Mouse (Mus musculus): Measurements from ENCODE around the gene Pou2f3. TPM values are rescaled to one million over a fixed set of nuclear protein-coding genes. Genes with fewer than 3 reads are reported as not detected.

Pou2f3 gene
- polyA plus RNA-seq, 1 experiment, result 0.46 TPM

GRCm38 (mm10) chr9:43239712-43240593, 29.8 kb upstream of the Pou2f3 start, which contains the start of gene Oaf:
Gene Oaf, minus strand, starts transcription at chr9:43239911.
- Histone ChIP-seq H3K4me1 (ENCODE audit: control insufficient read depth, insufficient read depth, low read length) (no peaks in the 10 kb centered on the region), H3K4me3 (replicated peaks; ENCODE audit: extremely low read depth, low read depth, low read length) (peak within 1 kb of the TSS; percentile 70)
- TF ChIP-seq POLR2A (IDR thresholded peaks at IDR 0.05; ENCODE audit: borderline replicate concordance, extremely low read depth, low read depth, low read length) (no peak), CTCF (IDR thresholded peaks at IDR 0.05; ENCODE audit: insufficient read depth, low read length) (no peak)
- peak; percentile 60 for DNase-seq
- 7% methylated on average over 44 of the region's 44 CpGs for WGBS

DNA sequence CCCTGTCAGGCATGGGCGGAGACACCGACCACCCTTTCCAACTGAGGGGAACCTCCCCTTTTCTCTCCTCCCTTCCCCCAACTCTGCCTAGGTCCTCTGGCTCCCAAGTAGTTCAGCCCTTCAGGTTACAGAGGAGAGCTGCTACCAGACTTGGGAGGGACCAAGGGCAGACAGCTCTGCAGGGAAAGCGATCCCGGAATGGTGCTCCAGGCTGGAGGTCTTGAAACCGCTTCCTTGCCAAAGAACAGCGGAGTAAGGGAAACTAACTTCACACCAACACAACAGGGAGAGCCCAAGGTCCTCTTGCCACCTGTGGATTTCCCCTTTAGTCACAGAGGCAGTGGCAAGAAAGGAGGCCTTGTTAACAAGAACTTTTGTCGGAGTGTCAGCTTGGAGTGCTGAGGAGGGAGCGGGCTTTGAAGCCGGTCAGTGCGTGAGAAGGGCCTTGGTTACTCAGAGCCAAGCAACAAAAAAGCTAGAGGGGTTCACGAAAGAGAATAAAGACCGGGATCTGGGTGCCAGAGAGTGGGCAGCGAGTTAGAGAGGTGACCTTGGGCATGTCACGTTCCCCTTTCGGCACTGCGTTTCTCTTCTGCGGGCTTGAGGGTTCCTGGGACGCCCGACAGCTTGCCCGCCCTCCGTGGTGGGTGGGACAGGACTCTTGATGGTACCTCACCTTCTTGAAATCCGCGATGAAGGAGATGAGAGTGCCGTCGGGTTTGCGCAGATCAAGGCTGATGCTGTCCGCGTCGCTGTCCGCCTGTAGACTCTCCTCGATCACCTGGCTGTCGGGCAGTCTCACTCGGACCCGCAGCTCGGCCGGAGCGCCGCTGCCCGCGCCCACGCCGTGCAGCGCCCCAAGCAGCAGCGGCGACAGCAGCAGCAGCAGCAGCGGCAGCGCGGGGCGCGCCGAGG, 28.7 kb upstream of the Pou2f3 start:
- Histone ChIP-seq H3K4me1 (ENCODE audit: control insufficient read depth, insufficient read depth, low read length) (no peaks in the 10 kb centered on the region), H3K4me3 (replicated peaks; ENCODE audit: extremely low read depth, low read depth, low read length) (peak overlapping the region; percentile 70)
- TF ChIP-seq CTCF (IDR thresholded peaks at IDR 0.05; ENCODE audit: insufficient read depth, low read length) (no peak), POLR2A (IDR thresholded peaks at IDR 0.05; ENCODE audit: borderline replicate concordance, extremely low read depth, low read depth, low read length) (no peak)
- 5% methylated on average over 50 of the region's 51 CpGs for WGBS
- peak; percentile 17 for DNase-seq

DNA sequence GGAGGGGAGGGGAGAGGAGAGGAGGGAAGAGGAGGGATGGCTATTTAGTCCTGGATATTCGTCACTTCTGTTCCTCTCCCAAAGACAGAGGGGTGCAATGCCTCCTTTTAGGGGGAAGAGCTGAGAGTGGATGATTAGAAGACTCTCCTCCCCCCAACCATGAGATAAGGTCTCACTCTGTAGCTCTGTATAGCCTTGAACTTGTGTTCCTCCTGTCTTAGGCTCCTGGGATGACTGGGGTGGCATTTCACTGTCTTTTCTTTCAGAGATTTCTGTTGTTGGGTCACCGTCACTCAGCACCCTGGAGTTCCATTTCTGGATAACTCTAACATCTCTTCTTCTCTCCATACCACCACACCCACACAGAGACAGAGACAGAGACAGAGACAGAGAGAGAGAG, 28.0 kb upstream of the Pou2f3 start:
- H3K4me3 ChIP-seq (replicated peaks; ENCODE audit: extremely low read depth, low read depth, low read length), result no peak overlapping the region
- TF ChIP-seq POLR2A (IDR thresholded peaks at IDR 0.05; ENCODE audit: borderline replicate concordance, extremely low read depth, low read depth, low read length), result no peak
- TF ChIP-seq CTCF (IDR thresholded peaks at IDR 0.05; ENCODE audit: insufficient read depth, low read length), result no peak
- no peak for DNase-seq
- 77% methylated on average over 2 of the region's 2 CpGs for WGBS
- H3K4me1 ChIP-seq (ENCODE audit: control insufficient read depth, insufficient read depth, low read length), result no peaks in the 10 kb centered on the region

- no peak for TF ChIP-seq CTCF (IDR thresholded peaks at IDR 0.05; ENCODE audit: insufficient read depth, low read length)
- no peak for TF ChIP-seq POLR2A (IDR thresholded peaks at IDR 0.05; ENCODE audit: borderline replicate concordance, extremely low read depth, low read depth, low read length)
- WGBS, result 63% methylated on average over 7 of the region's 7 CpGs
- Histone ChIP-seq H3K4me3 (replicated peaks; ENCODE audit: extremely low read depth, low read depth, low read length) (no peak overlapping the region), H3K4me1 (ENCODE audit: control insufficient read depth, insufficient read depth, low read length) (no peaks in the 10 kb centered on the region)
- DNase-seq, result no peak
Measured at GRCm38 (mm10) chr9:43237111-43237775, 27.1 kb upstream of the Pou2f3 start.

DNA sequence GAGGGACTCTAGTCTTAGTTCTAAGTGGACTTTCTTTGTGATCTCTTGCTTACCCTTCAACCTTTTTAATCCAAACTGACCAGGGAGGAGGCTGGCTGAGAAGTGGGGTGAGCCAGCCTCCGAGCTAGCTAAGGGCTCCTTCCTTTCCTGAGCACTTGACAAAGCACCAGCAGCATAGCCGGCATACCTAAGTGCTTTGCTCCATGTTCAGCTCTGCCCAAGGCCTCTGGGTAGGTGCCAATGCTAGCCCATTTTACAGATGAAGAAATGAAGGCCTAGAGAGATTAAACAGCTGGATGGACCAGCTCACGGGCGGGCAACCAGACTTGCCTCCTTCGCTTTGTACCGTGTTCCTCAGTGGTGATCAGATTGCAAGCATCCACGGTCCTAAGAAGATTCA, 26.4 kb upstream of the Pou2f3 start:
- TF ChIP-seq CTCF (IDR thresholded peaks at IDR 0.05; ENCODE audit: insufficient read depth, low read length), result no peak
- no peak overlapping the region for H3K4me3 ChIP-seq (replicated peaks; ENCODE audit: extremely low read depth, low read depth, low read length)
- 82% methylated on average over 7 of the region's 7 CpGs for WGBS
- no peak for DNase-seq
- peaks cover 3% of the 10 kb centered on the region; the same call in 1 of the 2 replicates for H3K4me1 ChIP-seq (ENCODE audit: control insufficient read depth, insufficient read depth, low read length)

DNA sequence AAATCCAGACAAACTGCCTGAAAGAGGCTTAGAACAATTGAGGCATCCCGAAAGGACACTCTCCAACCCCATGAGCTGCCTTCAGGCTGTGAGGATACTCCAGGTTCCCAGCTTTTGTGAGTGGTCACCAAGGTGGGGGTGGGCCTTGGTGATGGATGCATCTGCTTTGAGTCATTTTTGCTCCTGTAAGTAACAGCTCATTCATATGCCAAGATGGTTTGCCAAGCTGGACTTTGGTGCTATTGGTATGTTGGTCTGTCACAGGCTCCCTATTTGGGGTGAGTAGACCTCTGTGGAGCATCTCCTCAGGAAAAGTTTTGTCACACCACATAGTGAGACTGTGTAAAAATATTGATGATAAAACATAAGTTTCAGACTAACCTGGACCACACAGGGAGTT, 25.9 kb upstream of the Pou2f3 start:
- DNase-seq, result no peak
- H3K4me3 ChIP-seq (replicated peaks; ENCODE audit: extremely low read depth, low read depth, low read length), result no peak overlapping the region
- H3K4me1 ChIP-seq (ENCODE audit: control insufficient read depth, insufficient read depth, low read length), result peaks cover 7% of the 10 kb centered on the region; the same call in 1 of the 2 replicates
- WGBS, result 88% methylated on average over 1 of the region's 1 CpGs
- TF ChIP-seq CTCF (IDR thresholded peaks at IDR 0.05; ENCODE audit: insufficient read depth, low read length), result no peak
- no peak for TF ChIP-seq POLR2A (IDR thresholded peaks at IDR 0.05; ENCODE audit: borderline replicate concordance, extremely low read depth, low read depth, low read length)

GRCm38 (mm10) chr9:43235336-43235735, 25.2 kb upstream of the Pou2f3 start:
- no peak for TF ChIP-seq CTCF (IDR thresholded peaks at IDR 0.05; ENCODE audit: insufficient read depth, low read length)
- no peak for TF ChIP-seq POLR2A (IDR thresholded peaks at IDR 0.05; ENCODE audit: borderline replicate concordance, extremely low read depth, low read depth, low read length)

GRCm38 (mm10) chr9:43234496-43234895, 24.3 kb upstream of the Pou2f3 start:
- peaks cover 7% of the 10 kb centered on the region; the same call in 1 of the 2 replicates for H3K4me1 ChIP-seq (ENCODE audit: control insufficient read depth, insufficient read depth, low read length)
- 71% methylated on average over 5 of the region's 5 CpGs for WGBS
- no peak for DNase-seq
- TF ChIP-seq CTCF (IDR thresholded peaks at IDR 0.05; ENCODE audit: insufficient read depth, low read length) (no peak), POLR2A (IDR thresholded peaks at IDR 0.05; ENCODE audit: borderline replicate concordance, extremely low read depth, low read depth, low read length) (no peak)
- H3K4me3 ChIP-seq (replicated peaks; ENCODE audit: extremely low read depth, low read depth, low read length), result no peak overlapping the region

More at GRCm38 (mm10) chr9:43235336-43235735, 25.2 kb upstream of the Pou2f3 start:
- 73% methylated on average over 6 of the region's 6 CpGs for whole genome bisulfite sequencing
- no peak for DNase-seq
- Histone ChIP-seq H3K4me3 (replicated peaks; ENCODE audit: extremely low read depth, low read depth, low read length) (no peak overlapping the region), H3K4me1 (ENCODE audit: control insufficient read depth, insufficient read depth, low read length) (peaks cover 7% of the 10 kb centered on the region; the same call in 1 of the 2 replicates)

DNA sequence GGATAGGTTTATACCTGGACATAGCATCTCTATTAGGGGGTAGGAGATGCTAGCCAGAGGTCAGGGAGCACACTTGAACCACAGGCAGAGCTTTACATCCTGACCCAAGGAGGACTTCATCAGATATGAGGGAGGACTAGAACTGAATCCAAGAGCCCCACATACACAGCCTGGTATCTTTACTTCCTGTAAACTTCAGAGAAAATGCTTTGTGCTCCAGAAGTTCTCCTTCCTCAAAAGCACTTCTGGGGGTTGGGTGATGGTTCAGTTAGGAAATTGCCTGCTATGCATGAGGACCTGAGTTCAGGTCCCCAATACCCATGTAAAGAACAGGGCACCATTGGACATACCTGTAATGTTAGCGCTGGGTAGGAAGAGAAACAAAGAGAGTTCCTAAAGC, 23.3 kb upstream of the Pou2f3 start:
- no peak for DNase-seq
- 100% methylated on average over 1 of the region's 1 CpGs for WGBS
- H3K4me3 ChIP-seq (replicated peaks; ENCODE audit: extremely low read depth, low read depth, low read length), result no peak overlapping the region
- no peak for TF ChIP-seq POLR2A (IDR thresholded peaks at IDR 0.05; ENCODE audit: borderline replicate concordance, extremely low read depth, low read depth, low read length)
- TF ChIP-seq CTCF (IDR thresholded peaks at IDR 0.05; ENCODE audit: insufficient read depth, low read length), result no peak
- H3K4me1 ChIP-seq (ENCODE audit: control insufficient read depth, insufficient read depth, low read length), result peaks cover 7% of the 10 kb centered on the region; the same call in 1 of the 2 replicates
